Mouse (Mus musculus) ovary, adult 18-20 months (tissue): ENCODE measurements around the gene Htra2.

Source experiments
- DNase-seq: peaks from one replicate; pipeline ENCODE4 v3.0.0; 2022; ENCODE audit warnings: low spot score, mixed read lengths

Htra2 gene

GRCm38 (mm10) chr6:83054871-83055431 is at the start of gene Htra2:
TSS of gene Htra2 (minus strand) at chr6:83055273.
- no peak for DNase-seq

- DNase-seq, result no peak
Measured at GRCm38 (mm10) chr6:83104158-83104557, 49.1 kb upstream of the Htra2 start.

GRCm38 (mm10) chr6:83103130-83103650 is 48.1 kb upstream of the Htra2 start:
- DNase-seq, result no peak

- DNase-seq, result no peak
Measured at GRCm38 (mm10) chr6:83101688-83102556, 46.8 kb upstream of the Htra2 start.

GRCm38 (mm10) chr6:83101316-83101687 is 46.2 kb upstream of the Htra2 start, which contains the start of the genes Ccdc142 and Gm42688:
TSS of gene Ccdc142 (plus strand) at chr6:83101601.
TSS of gene Gm42688 (plus strand) at chr6:83101617.
- peak; percentile 87 for DNase-seq

- DNase-seq, result peak; percentile 68
Measured at GRCm38 (mm10) chr6:83098411-83098810, 43.3 kb upstream of the Htra2 start.

- no peak for DNase-seq
Measured at GRCm38 (mm10) chr6:83095968-83096367, 40.9 kb upstream of the Htra2 start.

- no peak for DNase-seq
Measured at GRCm38 (mm10) chr6:83092416-83093127, 37.5 kb upstream of the Htra2 start.

- DNase-seq, result no peak
Measured at GRCm38 (mm10) chr6:83087926-83088260, 32.8 kb upstream of the Htra2 start.

- no peak for DNase-seq
Measured at GRCm38 (mm10) chr6:83087205-83087925, 32.3 kb upstream of the Htra2 start.

GRCm38 (mm10) chr6:83086121-83087035 is 31.3 kb upstream of the Htra2 start, which contains the start of gene Lbx2:
TSS of gene Lbx2 (plus strand) at chr6:83086367.
- DNase-seq, result no peak

GRCm38 (mm10) chr6:83084477-83084876 is 29.4 kb upstream of the Htra2 start:
- no peak for DNase-seq

GRCm38 (mm10) chr6:83083497-83083896 is 28.4 kb upstream of the Htra2 start:
- DNase-seq, result no peak

GRCm38 (mm10) chr6:83080210-83080609 is 25.1 kb upstream of the Htra2 start:
- no peak for DNase-seq

- peak; percentile 94 for DNase-seq
Measured at GRCm38 (mm10) chr6:83078324-83078858, 23.3 kb upstream of the Htra2 start.

- DNase-seq, result no peak
Measured at GRCm38 (mm10) chr6:83077630-83078323, 22.7 kb upstream of the Htra2 start, which contains the start of gene Pcgf1. TSS of gene Pcgf1 (plus strand) at chr6:83077869.

- DNase-seq, result no peak
Measured at GRCm38 (mm10) chr6:83074979-83075378, 19.9 kb upstream of the Htra2 start.

- no peak for DNase-seq
Measured at GRCm38 (mm10) chr6:83071220-83071619, 16.1 kb upstream of the Htra2 start.

- no peak for DNase-seq
Measured at GRCm38 (mm10) chr6:83070311-83071219, 15.5 kb upstream of the Htra2 start.
